Mouse (Mus musculus) left cerebral cortex, postnatal 36 days (tissue): ENCODE results near the gene Cox6b2. TPM values are rescaled to one million over a fixed set of nuclear protein-coding genes. Genes with fewer than 3 reads are reported as not detected.
A peak's percentile ranks its signal among the peaks of the same experiment; 100 is the strongest.

ENCODE experiments used
- DNase-seq, 2 experiments: peaks; one replicate each; pipeline ENCODE4 v3.0.0; 2021 to 2022; ENCODE audit warnings: low spot score in 2 of 2, mixed read lengths in 1 of 2
- intact Hi-C: fragments of 180-260 bp; cut with DNase I; formaldehyde crosslinking; loops from one replicate; pipeline ENCODE4 v1.15.1; 2025
- total RNA-seq, 2 experiments: library from RNA; stranded (reverse); gene quantifications; 2 replicates each; pipeline ENCODE4 v1.2.3; 2021

Cox6b2 gene
- total RNA-seq, 2 experiments from 2014 or later, result 4.8 to 5.5 TPM

DNA sequence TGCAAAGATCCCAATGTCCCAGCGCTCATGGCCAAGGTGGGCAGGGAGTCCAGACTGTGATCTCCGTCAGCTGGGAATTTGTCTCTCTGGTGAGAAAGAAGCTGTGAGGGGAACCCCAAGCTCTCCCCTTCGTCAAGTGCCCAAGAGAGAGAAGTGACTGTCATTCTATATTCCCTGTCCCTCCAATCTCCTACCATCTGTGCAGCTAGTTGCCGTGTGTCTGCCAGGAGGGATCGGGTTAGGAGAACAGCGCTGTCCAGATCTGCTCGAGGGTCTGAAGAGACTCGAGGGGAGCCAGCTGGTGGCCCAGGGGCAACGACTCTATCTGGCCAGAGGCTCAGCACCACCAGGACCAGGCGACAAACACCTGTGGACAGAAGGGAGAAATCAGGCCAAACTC, 23.2 kb upstream of the Cox6b2 start:
- DNase-seq, result no peak
- intact Hi-C loops, result no loop called here

DNA sequence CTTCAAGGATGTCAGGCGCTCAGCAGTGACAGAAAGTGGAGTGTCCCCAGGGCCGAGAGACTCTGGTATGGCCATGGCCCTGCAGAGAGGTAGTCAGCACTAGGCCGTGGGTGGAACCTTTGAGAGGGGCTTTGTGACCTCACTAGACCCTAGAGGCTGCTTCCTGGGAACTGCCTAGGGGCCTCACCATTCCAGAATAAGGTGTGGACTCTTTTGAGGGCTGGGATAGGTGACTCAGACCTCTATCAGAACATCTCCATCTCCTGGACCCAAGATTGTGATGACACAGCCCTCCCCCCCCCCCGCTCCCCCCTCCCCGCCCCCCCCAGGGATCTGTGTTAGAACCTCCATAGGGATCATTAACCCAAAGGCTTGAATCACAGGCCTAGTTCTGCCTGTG, 18.3 kb upstream of the Cox6b2 start, which contains the start of gene Fam71e2:
TSS of gene Fam71e2 (minus strand) at position 101 of the 400 bp plus-strand sequence.
- no peak for DNase-seq
- intact Hi-C loops, result no loop called here

DNA sequence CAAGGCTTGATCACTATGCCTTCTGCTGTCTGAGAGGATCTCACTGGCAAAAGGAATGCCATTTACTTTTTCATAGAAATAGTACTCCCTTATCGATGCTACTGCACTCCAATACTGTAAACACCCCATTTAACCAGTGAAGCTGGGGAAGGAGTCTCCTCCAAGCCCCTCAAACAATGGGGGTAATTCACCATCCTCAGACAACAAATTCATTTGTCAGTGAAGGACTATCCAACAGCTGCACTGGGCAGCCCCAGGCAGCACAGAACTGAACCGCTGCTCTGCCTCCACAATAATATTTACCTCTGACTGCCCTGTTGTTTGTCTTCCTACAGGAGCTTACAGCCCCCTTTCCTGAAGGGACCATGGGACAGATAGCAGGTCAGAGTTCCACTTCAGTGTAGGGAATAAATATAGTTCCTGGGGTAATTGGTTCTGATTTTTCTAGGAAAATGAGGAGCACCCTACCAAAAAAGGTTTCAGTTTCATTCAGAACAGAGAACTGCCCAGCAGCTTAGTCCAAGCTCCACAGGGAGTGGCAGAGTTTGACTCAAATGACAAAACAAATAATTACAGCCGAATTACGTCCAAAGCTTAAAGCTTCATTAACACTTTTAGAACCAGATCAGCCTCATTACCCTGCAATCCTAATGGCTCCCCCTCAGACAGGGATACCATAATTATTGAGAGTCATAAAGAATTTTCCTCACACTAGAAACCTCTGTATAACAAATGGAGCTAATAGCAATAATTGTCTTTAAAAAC, 12.2 kb upstream of the Cox6b2 start:
- DNase-seq, result no peak
- intact Hi-C loops, result no loop called here

DNA sequence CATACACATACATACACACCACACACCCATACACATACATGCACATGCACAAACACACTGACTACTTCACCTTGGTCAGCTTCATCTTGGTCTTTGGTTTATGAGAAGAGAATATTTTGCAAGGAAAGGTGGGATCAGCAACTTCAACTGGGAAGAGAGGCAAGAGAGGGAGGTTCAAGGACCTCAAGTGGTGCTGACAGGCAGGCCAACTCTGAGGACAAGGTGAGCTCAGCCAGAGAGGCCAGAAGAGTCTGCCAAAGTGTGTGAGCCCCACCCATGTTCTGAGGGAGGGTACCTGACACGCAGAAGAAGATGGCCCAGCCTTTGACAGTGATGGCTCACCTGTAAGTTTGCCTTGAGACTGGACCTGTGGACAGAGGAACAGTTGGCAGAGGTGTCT, 6.8 kb upstream of the Cox6b2 start:
- intact Hi-C loops, result no loop called here
- no peak for DNase-seq

DNA sequence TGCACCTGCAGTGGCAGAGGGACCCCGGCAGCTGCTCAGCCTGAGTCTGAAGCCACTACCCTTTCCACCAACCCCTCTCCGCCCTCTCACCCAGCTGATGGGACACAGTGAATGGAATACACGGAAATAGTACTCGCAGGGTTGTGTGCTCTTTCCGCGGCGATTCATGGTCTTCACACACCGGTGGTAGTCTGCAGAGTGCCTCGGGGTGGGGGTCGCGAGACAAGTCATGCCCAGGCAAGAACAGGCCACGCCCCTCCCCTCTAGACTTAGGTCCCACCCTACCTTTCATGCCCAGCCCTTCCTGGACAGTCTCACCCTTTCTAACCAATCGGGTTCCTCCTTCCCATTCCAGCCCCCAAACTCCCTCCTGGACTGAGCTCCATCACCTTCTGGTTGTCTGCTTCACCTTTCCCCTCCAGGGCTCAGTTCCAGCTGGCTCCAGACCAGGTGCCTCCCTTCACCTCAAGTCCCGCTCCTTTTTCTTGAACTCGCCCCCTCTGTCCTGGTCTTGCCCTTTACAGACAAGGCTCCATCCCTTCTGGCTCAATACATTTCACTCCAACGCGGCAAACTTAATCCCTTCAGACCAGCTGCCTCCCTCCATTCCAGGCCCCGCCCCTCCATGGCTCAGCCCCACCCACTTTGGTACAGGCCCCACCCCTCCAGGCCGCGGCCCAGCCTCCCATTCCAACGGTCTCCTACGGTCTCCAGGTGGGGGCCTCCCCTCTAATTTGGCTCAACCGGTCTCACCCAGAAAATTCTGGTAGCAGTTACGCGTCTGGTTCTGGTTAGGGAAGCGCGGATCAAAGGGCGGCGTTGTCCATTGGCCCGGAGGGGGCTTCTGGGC, 698 bp downstream of the Cox6b2 start:
- intact Hi-C loops, result no loop called here
- DNase-seq, result no peak

DNA sequence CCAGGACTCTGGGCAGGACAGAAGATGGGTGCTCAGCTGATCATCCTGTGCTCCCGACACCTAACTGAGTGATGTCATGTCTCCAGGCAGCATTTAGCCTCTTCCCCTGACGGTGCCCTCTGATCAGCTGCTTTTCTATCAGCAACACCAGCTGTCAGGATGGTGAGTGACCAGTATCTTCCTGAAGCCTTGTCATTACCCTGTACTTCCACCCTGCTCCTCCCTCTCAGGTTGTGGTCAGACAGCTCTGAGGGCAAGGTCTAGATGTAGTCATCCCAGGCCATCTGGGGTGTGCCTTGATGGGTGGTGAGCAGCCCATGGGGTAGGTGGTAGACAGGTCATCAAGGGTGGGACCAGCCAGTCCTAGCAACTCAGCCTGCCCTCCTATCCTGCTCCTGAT, 3.7 kb downstream of the Cox6b2 start:
- intact Hi-C loops, result no loop called here
- no peak for DNase-seq

DNA sequence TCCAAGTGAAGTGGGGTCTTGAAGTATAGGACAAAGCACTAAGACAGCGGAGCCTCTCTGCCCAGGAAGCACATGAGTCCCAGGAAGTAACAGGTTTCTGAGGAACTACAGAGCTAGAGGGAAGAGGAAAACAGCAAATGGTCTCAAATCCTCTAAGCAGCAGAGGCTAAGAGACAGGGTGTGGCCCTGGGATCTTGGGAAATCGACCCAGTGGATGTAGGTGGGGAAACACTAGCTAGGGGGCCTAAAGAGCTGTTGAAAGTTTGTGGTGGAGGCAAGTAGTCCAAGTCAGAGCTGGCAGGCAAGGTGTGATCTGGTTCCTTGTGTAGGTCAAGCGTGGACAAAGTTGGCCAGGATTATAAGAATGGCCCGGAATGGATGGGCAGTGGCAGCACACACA, 4.6 kb downstream of the Cox6b2 start:
- no peak for DNase-seq
- intact Hi-C loops, result no loop called here

DNA sequence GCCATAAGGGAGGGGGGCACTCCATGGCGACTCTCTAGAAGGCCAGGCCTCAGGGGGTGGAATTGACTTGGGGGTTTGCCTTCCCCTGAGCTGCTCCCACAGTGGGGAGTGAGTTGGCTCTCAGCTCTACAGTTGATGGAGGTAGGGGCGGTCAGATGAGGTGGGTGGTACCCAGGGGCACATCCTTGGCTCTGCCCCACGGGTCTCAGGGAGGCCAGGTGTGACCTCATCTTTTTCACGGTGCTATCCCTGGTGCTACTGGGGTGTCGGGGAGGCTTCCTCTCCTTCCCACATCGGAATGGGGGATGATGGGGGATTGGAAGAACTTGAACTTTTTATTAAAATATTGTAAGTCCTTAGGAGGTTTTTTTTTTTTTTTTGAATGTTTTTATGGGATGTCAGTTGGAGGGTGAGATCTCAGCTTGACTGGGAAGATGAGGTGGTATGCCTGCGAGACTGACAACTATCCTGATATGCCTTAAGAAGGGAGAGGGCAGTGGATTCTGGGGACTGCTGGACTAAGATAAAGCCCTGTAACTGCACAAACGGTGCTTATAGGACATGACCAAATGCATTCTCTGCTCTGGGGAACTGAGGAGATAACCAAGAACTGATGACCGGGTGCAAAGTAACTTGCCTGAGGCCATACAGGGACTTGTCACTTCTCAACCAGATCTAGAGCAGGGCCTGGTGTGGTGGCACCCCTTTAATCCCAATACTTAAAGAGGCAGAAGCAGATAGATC, 5.6 kb downstream of the Cox6b2 start:
- intact Hi-C loops, result no loop called here
- DNase-seq, result no peak

DNA sequence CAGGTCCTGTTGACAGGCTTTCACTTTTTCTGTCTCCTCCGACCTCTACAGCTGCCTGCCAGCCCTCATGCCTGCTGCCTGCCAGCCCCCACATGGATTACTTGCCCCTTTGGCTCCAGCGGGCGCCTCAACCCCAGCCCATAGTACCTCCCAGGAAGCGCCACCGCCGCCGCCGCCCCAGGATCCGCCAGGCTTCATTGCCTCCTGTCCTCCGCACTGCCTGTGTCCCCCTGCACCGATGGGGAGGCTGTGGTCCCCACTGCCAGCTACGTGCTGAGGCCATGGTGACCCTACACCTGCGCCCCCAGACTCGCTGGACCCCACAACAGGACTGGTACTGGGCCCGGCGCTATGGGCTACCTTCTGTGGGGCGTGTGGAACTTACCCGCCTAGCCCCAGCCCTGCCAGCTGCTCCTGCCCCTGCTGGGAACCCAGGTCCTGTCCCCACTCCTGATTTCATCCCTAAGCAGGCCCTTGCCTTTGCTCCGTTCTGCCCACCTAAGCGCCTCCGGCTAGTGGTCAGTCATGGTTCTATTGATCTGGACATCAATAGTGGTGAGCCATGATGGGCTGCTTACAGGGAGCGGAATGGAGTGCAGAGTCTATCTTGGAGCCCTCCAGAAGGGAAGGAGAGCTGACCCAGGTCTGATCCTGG, 6.4 kb downstream of the Cox6b2 start:
- intact Hi-C loops, result no loop called here
- DNase-seq, result no peak

DNA sequence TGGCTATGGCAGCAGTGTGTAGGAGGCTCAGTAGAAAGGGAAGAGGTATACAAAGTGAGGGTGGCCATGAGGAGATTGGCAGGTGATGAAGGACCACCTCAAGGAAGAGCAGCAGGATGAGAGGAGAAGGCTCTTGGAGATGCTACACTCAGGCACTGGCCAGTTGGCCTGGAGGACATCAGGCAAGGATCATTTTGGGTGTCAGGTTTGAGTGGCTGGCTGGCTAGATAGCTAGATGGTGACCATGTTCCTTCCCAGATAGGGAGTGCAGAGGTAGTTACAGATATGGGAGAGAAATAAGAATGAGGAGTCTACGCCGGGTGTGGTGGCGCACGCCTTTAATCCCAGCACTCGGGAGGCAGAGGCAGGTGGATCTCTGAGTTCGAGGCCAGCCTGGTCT, 8.0 kb downstream of the Cox6b2 start:
- intact Hi-C loops, result no loop called here
- DNase-seq, result no peak

DNA sequence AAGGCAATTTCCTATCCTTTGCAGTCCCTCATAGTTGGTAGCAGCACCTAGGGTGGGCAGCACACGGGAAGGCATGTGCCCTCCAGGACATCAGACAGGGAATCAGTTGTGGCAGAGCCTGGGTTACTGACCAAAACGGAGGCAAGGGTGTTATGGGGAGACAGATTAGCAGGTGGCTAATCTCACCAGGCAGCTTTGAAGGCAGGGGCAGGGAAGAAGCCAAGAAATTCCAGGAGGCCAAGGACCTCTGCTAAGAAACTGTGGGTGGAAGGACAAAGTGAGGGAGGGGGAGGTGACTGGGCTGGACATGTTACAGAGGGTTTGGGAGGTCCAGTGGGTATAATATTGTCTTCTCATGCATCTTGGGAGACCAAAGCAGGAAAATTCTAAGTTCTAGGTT, 9.5 kb downstream of the Cox6b2 start:
- intact Hi-C loops, result no loop called here
- no peak for DNase-seq

DNA sequence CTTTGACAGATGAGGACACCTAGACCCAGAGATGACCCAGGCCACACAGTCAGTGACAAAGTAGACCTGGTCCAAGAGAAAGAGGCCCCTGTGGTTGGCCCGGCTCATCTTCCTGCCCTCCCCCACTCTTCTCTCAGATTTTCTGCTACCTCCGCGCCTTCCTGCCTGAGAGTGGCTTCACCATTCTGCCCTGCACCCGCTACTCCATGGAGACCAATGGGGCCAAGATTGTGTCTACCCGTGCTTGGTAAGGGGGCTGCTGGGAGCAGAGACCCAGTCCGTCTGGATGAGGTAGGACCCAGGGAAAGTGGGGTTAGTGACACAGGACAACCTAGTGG, 10.4 kb downstream of the Cox6b2 start:
- no peak for DNase-seq
- intact Hi-C loops, result no loop called here

DNA sequence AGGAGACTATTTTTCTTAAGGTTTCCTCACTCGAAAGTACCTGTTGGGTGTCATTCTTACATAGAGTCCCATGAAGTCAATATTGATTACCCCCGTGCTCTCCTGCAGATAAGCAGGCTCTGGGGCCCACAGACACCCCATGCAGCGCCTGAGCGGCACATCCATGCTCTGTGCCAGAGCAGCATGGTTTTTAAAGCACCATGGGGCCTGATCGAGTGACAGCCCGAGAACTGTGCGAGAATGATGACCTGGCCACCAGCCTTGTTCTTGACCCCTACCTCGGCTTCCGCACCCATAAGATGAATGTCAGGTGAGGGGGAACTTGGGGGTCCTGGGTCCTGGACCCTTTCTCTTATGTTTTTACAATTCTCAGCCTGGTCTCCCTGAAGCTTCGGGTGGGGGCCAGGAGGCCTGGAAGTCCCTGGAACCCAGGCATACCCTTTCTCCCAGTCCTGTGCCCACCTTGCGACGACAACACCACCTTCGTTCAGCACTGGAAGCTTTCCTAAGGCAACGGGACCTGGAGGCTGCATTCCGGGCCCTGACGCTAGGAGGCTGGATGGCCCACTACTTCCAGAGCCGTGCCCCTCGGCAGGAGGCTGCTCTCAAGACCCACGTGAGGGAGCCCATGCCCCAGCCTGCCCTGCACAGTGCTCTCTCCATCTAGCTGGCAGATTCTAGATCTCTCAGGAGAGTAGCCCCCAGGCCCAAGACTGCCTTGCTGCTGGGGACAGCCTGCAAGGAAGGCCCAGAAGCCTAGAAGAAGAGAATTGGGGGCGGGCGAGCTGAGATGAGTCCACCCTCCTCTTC, 11.0 kb downstream of the Cox6b2 start:
- DNase-seq, result no peak
- intact Hi-C loops, result no loop called here

DNA sequence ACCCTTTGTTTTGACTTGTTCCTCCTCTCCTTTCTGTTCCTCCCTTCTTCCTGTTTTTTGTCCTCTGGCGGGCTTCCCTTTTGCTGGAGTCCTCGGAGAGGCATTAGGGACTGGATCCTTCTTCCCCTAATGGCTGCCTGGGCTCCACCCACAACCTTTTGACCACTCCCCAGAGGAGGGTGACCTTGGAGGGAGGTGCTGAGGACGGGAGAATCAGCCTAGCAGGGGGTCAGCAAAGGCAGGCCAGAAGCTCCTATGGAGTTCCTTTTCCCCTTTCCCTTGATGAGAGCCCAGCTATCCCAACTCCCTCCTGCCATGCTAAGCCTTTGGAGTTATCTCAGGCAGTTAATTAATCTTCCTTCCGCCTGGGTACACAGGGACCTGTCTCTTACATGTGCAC, 11.7 kb downstream of the Cox6b2 start:
- DNase-seq, result peak; percentile 27 to 28
- intact Hi-C loops, result no loop called here

DNA sequence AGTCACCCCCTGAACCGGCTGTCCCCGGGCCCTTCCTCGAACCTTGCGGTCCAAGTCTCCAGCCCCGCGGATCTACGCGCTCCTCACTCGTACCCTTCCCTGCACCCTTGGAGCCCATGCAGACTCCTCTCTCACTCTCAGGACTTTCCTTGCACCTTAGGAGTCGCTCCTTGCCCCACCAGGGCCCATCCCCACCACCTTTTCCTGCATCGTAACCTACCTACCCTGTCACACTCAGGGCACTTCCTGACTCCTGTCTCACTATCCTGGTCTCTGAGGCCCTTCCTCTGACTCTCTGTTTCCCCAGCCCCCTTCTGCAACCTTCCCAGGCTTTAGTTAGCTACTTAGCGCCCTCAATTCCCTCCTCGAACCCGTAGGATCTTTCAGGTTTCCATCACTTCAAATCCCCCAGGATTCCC, 12.6 kb downstream of the Cox6b2 start:
- intact Hi-C loops, result loop anchor here (1.0 kb wide), 1 partner anchor 49 kb away; the partner anchor contains the start of gene Tmem238
- DNase-seq, result peak in 1 of 2 experiments; percentile 47

DNA sequence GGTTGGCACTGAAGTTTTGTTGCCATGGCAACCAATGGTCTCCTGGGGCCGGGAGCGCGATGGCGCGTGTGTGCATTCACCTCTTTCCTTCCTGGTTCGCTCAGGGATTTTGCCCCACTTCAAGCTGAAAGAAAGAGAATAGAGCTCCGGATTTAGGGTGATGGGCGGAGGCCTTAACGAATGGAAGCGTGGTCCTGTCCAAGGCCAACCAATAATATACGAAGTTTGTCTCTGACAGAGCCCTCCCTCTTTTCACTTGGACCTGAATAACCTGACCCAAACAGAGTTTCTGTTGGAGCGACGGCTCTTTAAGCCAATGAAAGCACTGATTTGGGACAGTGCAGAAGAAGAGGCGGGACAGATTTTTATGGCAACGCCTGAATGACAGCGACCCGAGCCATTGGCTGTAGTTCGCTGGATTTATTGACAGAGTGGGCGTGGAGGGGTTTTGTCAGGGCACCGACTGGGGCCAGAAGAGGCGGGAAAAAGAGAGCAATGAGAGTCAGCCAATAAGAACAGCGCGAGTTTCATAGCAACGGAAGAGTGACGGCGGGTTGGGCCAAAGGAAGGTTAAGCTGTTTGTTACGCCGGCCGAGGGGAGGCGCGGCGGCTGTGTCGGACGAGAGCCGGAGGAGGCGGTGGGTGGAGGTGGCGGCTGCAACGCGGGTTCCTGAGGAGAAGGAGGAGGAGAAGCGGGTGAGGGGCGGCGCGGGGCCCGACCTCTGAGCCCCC, 13.2 kb downstream of the Cox6b2 start, which contains the start of gene Kmt5c:
TSS of gene Kmt5c (plus strand) at position 572 of the 732 bp plus-strand sequence.
- peak; percentile 96 to 99 for DNase-seq
- intact Hi-C loops, result loop anchor here (1.0 kb wide), 1 partner anchor 50 kb away; the partner anchor contains the start of gene Tmem238

DNA sequence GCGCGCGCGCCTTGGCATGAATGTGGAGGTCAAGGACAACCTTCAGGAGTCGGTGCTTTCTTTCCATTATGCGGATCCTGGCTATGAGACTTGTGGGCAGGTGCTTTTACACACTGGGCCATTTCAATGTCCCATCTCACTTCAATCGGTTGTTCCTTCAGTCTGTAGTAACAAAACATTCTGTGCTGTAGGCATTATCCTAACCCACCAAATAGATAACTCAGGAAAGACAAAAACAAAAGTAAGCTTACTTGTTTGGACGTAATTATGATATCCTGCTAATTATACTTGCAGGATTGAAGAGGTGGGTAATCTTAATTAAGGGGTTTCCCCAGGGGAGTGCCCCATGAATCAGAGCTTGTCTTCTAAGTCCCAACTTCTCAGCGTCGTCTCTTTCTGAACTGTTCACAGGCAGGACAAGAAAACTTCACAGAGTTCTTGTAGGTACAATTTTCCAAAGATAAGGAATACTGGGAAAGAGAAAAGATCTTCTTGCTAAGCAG, 13.8 kb downstream of the Cox6b2 start:
- intact Hi-C loops, result no loop called here

DNA sequence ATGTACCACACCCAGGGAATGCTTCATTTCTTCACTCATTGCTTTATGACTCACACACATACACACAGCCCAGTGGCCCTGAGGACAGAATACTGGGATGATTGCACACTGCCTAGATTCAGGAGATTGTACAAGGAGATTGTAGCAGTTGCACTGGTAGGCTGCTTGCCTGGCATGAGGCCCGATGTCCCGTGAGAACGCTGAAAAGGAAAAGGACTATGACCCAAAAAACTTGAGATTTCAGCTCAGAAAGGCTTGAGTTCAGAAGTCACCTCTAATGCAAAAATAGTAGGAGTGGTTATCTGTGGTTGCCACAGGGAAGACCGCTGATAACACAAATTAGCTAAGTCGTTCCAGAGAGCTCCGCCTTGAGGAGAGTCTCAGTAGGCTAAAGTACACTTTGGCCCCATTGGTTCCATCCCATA, 19.9 kb downstream of the Cox6b2 start:
- intact Hi-C loops, result no loop called here
- DNase-seq, result no peak

More for the DNA sequence above, 13.8 kb downstream of the Cox6b2 start:
- DNase-seq, result no peak
